Mouse (Mus musculus): ENCODE measurements around the gene Socs1.

The Socs1 gene

GRCm38 (mm10) chr16:10786782-10787547 is 1.6 kb upstream of the Socs1 start:
- in situ Hi-C loops (cut with MseI, MboI): loop anchor here in 1 of 2 experiments (10.0 kb wide), 1 partner anchor 212 kb away; no protein-coding TSS in a partner anchor

- in situ Hi-C loops (cut with MseI, MboI): loop anchor here in 1 of 2 experiments (10.0 kb wide), 1 partner anchor 211 kb away; no protein-coding TSS in a partner anchor
These were observed 952 bp upstream of the Socs1 start for GRCm38 (mm10) chr16:10786288-10786687.

- in situ Hi-C loops (cut with MseI, MboI): loop anchor here in 1 of 2 experiments (10.0 kb wide), 1 partner anchor 210 kb away; no protein-coding TSS in a partner anchor
These were observed 454 bp downstream of the Socs1 start for GRCm38 (mm10) chr16:10784793-10785370.

GRCm38 (mm10) chr16:10783883-10784792 is 1.2 kb downstream of the Socs1 start:
- in situ Hi-C loops (cut with MseI, MboI): loop anchor here in 1 of 2 experiments (10.0 kb wide), 1 partner anchor 209 kb away; no protein-coding TSS in a partner anchor

- in situ Hi-C loops (cut with MseI, MboI): loop anchor here in 1 of 2 experiments (10.0 kb wide), 1 partner anchor 209 kb away; no protein-coding TSS in a partner anchor
These were observed 1.9 kb downstream of the Socs1 start for GRCm38 (mm10) chr16:10783451-10783850.

GRCm38 (mm10) chr16:10783152-10783434 is 2.2 kb downstream of the Socs1 start:
- in situ Hi-C loops (cut with MseI, MboI): loop anchor here in 1 of 2 experiments (10.0 kb wide), 1 partner anchor 208 kb away; no protein-coding TSS in a partner anchor

GRCm38 (mm10) chr16:10782377-10783151 is 2.8 kb downstream of the Socs1 start:
- in situ Hi-C loops (cut with MseI, MboI): loop anchor here in 1 of 2 experiments (10.0 kb wide), 1 partner anchor 208 kb away; no protein-coding TSS in a partner anchor

GRCm38 (mm10) chr16:10781862-10782371 is 3.4 kb downstream of the Socs1 start:
- in situ Hi-C loops (cut with MseI, MboI): loop anchor here in 1 of 2 experiments (10.0 kb wide), 1 partner anchor 207 kb away; no protein-coding TSS in a partner anchor

GRCm38 (mm10) chr16:10780631-10781120 is 4.7 kb downstream of the Socs1 start:
- in situ Hi-C loops (cut with MseI, MboI): loop anchor here in 1 of 2 experiments (10.0 kb wide), 1 partner anchor 206 kb away; no protein-coding TSS in a partner anchor

- in situ Hi-C loops (cut with MseI, MboI): no loop called here
These were observed 7.7 kb downstream of the Socs1 start for GRCm38 (mm10) chr16:10777579-10778160.

GRCm38 (mm10) chr16:10776322-10776721 is 9.0 kb downstream of the Socs1 start:
- in situ Hi-C loops (cut with MseI, MboI): no loop called here

- in situ Hi-C loops (cut with MseI, MboI): no loop called here
These were observed 10.6 kb downstream of the Socs1 start for GRCm38 (mm10) chr16:10774726-10775125.

- in situ Hi-C loops (cut with MseI, MboI): no loop called here
These were observed 11.8 kb downstream of the Socs1 start for GRCm38 (mm10) chr16:10773543-10773942.

- in situ Hi-C loops (cut with MseI, MboI): no loop called here
These were observed 13.4 kb downstream of the Socs1 start for GRCm38 (mm10) chr16:10771769-10772510.

- in situ Hi-C loops (cut with MseI, MboI): no loop called here
These were observed 14.6 kb downstream of the Socs1 start for GRCm38 (mm10) chr16:10770531-10771325.

- in situ Hi-C loops (cut with MseI, MboI): no loop called here
These were observed 15.7 kb downstream of the Socs1 start for GRCm38 (mm10) chr16:10769661-10770060.

GRCm38 (mm10) chr16:10768821-10769220 is 16.5 kb downstream of the Socs1 start:
- in situ Hi-C loops (cut with MseI, MboI): no loop called here

- in situ Hi-C loops (cut with MseI, MboI): no loop called here
These were observed 18.2 kb downstream of the Socs1 start for GRCm38 (mm10) chr16:10767158-10767557.

Measured in mouse trophoblast stem cell (cell line).